Mouse (Mus musculus): Measurements from ENCODE around the gene Cdh23.

DNA sequence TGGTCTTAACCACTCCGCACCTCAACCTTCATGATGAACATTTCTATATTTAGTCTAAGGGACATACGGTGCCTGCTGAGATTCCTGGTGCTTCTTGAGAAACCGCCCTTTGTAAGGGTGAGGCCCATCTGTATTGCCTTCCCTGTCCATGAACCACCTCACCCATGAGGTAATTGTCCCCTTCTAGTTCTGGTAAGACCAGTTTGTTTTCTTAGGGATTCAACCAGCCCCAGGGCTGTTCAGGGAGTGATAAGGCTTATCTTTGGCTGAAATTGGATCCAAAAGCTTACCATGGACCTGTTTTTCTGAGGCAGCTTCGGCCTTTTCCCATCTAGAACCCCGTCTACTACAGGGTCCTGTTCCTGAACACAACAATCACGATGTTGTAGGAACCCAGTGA, 440.2 kb downstream of the Cdh23 start:
- no peak for TF ChIP-seq CHD2 (IDR thresholded peaks at IDR 0.05; ENCODE audit: low read depth, low read length)
- no peak for TF ChIP-seq MAFK (IDR thresholded peaks at IDR 0.05; ENCODE audit: insufficient read depth, low read depth, low read length)
- TF ChIP-seq HCFC1 (IDR thresholded peaks at IDR 0.05; ENCODE audit: borderline replicate concordance, insufficient read depth, low read length): no peak
